Mouse (Mus musculus): ENCODE results near the gene St6galnac6.

GRCm38 (mm10) chr2:32625873-32626694, 26.6 kb downstream of the St6galnac6 start:
- no peak for TF ChIP-seq EP300 (IDR thresholded peaks at IDR 0.05)
- TF ChIP-seq CTCF (IDR thresholded peaks at IDR 0.05) = no peak

Data from lung, postnatal 0 days (tissue).